Comparison of ENCODE assay signal across 13 mouse cellular contexts in the genomic region with DNA sequence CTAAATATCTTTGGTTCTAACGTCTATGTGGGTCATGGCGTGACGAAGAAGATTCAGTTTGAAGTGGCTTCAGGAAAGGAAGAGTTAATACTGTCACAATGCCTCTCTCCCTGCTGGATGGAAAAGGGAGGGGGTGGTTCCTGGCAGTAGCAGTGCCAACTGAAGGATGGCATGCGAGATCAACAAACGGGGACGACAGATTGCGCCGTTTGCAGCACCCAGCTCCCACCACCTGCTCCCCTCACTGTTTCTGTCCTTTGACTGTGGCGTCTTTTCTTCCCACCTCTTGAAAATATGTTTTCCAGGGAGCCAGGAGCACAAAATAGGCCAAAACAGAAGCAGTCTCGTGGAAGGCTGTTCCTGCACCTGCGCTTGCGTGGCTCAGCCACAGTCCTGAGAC.
DNase-seq lines count a peak whose midpoint lies in the region; ATAC-seq and TF ChIP-seq lines count a peak whose summit lies in the region.
"Had no signal": no experiment of that assay in that cellular context is flagged by ENCODE, and none has a peak within 500 bp of the region (broad histone marks: within the 10 kb centered on the region; RNA-seq: fewer than 3 reads in every experiment).

No protein-coding gene starts in this region.

- TF ChIP-seq CTCF in brain, embryonic 14.5 days (IDR thresholded peaks at IDR 0.05; ENCODE audit: borderline replicate concordance, extremely low read depth, insufficient read depth, insufficient read length): no peak

- no peak for TF ChIP-seq POLR2A in brain, embryonic 14.5 days (IDR thresholded peaks at IDR 0.05; ENCODE audit: borderline replicate concordance, extremely low read depth, insufficient read depth, insufficient read length, poor library complexity, severe bottlenecking)

- no peak overlapping the region for H3K27ac ChIP-seq in intestine, embryonic 15.5 days
- H3K27ac ChIP-seq: liver, embryonic 12.5 days had no signal

- intact Hi-C loops in left cerebral cortex, postnatal 10 days (cut with DNase I): no loop called here

- no peak for ATAC-seq in intestine, embryonic 15.5 days
- ATAC-seq: liver, embryonic 12.5 days; Patski had no signal

- DNase-seq in brain, embryonic 14.5 days (ENCODE audit: low read depth): peak; percentile 94
- DNase-seq in cerebellum, adult 11 months: peak; percentile 80
- peak; percentile 75 to 87 for DNase-seq in frontal cortex, postnatal 36 days (ENCODE audit: low spot score in 2 of 2)
- DNase-seq in left cerebral cortex, postnatal 10 days (ENCODE audit: extremely low spot score in 1 of 2, low spot score in 2 of 2): peak; percentile 58 to 76
- no peak for DNase-seq in lung, postnatal 4 days
- DNase-seq in adrenal gland, adult 18-20 months (ENCODE audit: low spot score in 2 of 2): no peak
- DNase-seq in urinary bladder, postnatal 36 days (ENCODE audit: low spot score in 2 of 2): no peak
- DNase-seq: embryo, embryonic 11 days had no signal

- H3K4me2 ChIP-seq in intestine, embryonic 15.5 days (replicated peaks): no peak overlapping the region
- H3K4me2 ChIP-seq: heart, embryonic 15.5 days; liver, embryonic 12.5 days had no signal

- no peaks in the 10 kb centered on the region for H3K27me3 ChIP-seq in intestine, embryonic 15.5 days (replicated peaks)
- H3K27me3 ChIP-seq: heart, embryonic 15.5 days; Patski had no signal

- no peak overlapping the region for H3K4me3 ChIP-seq in intestine, embryonic 15.5 days (replicated peaks)
- H3K4me3 ChIP-seq: heart, embryonic 15.5 days; liver, embryonic 12.5 days; myocyte had no signal

- H3K9me3 ChIP-seq in intestine, embryonic 15.5 days: no peaks in the 10 kb centered on the region
- H3K9me3 ChIP-seq: heart, embryonic 15.5 days; liver, embryonic 12.5 days had no signal

- H3K9ac ChIP-seq in intestine, embryonic 15.5 days: no peak overlapping the region
- H3K9ac ChIP-seq: heart, embryonic 15.5 days; liver, embryonic 12.5 days had no signal

- peaks cover 13% of the 10 kb centered on the region for H3K4me1 ChIP-seq in intestine, embryonic 15.5 days (replicated peaks)

- 78% methylated on average over 12 of the region's 12 CpGs for WGBS in intestine, embryonic 15.5 days

- no peaks in the 10 kb centered on the region for H3K36me3 ChIP-seq in intestine, embryonic 15.5 days
- H3K36me3 ChIP-seq: heart, embryonic 15.5 days; liver, embryonic 12.5 days had no signal

Comparison
In these comparisons a context has a peak if more than half of its experiments do, and no peak if none do; other contexts are left out.
1. DNase-seq: peak in brain, embryonic 14.5 days (single experiment), cerebellum, adult 11 months (single experiment), frontal cortex, postnatal 36 days (2 of 2) and left cerebral cortex, postnatal 10 days (2 of 2); none in lung, postnatal 4 days (0 of 2), adrenal gland, adult 18-20 months (0 of 2) and urinary bladder, postnatal 36 days (0 of 2).